Mouse (Mus musculus) adrenal gland, postnatal 25 days (tissue): ENCODE results near the gene Pik3r5. TPM values are rescaled to one million over a fixed set of nuclear protein-coding genes. Genes with fewer than 3 reads are reported as not detected.
A peak's percentile ranks its signal among the peaks of the same experiment; 100 is the strongest.

Source experiments
- DNase-seq: peaks from one replicate; pipeline ENCODE4 v3.0.0; 2021; ENCODE audit warnings: mixed read lengths
- total RNA-seq: library from RNA; stranded (reverse); gene quantifications from 2 replicates; pipeline ENCODE4 v1.2.3, GENCODE M21; 2021

Gene Pik3r5
- total RNA-seq, 1 experiment from 2014 or later, result 0.94 TPM

DNA sequence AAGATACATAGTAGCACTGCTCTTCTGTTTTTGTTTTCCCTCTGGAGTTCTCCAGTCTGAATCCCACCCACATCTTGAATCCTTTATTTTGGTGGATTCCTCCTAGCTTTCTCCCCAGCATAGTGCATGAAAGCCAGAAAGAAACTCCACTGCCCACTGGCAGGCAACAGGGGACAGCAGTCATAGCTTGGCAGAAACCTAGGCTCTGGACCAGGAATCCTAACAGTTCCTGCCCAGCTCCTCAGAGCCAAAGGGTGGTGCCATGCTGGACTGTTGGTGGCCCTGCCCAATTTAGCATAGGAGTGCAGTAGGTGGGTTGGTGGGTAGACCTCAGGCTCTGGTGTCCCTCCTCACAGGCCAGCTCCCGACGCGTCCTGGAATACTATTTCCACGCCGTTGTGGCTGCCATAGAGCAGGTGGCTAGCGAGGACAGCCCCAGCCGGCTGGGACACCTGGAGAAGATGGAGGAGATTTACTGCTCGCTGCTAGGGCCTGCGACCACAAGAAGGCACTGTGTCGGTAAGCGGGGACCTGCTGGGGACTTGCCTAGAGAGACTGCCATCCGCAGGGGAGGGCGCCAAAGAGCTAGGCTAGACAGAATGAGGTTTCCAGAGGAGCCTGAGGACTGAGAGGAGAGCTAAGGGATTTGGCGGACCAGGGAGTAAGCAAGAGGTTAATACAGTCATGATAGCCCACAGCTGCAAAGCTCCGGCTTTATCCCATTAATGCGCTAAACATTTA, 99.3 kb downstream of the Pik3r5 start:
- DNase-seq, result peak; percentile 41

DNA sequence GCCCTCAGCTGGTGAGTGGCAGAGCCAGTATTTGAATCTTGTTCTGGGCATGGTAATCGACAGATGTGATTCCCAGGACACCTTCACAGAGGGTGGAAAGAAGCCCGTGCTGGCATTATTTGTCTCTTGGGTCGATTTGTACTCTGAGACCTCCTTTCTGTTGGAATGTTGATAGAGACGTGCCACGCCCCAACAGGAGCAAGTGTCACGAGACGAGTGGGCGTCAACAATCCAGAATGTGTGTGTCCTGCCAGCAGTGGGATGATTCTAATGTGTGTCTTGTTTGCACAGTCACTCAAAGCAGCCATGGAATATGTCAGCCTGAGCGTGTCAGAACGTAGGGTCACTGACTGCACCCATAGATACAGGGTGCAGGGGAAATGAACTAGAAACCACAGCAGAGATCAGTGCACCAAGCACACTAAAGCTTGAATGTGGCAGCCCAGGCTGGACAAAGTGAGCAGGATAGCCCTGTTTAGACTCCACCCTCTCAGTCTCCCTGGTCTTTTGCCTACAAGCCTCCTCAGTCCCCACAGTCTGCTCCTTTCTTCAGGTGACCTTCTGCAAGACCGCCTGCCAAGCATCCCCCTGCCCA, 100.1 kb downstream of the Pik3r5 start:
- DNase-seq, result no peak

GRCm38 (mm10) chr11:68532773-68533172, 100.9 kb downstream of the Pik3r5 start:
- no peak for DNase-seq

- DNase-seq, result no peak
Measured at GRCm38 (mm10) chr11:68533971-68534475, 102.1 kb downstream of the Pik3r5 start.

GRCm38 (mm10) chr11:68536026-68536425, 104.1 kb downstream of the Pik3r5 start:
- DNase-seq, result no peak

DNA sequence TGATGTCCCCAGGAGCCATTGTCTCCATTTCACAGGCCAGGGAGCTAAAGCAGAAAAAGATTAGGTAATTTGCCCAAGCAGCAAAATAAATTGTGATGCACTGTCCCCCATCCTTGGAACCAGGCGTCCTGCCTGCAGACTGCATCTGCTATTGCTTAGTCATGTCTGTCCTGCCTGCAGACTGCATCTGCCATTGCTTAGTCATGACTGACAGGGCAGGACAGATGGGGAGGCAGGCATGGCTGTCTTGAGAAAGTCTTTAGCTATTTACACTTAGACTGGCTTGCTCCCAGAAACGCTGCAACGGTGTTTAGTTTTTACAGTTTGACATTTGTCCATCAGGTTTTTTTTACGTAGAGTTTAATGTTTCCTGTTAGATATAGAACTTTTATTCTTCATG, 104.5 kb downstream of the Pik3r5 start:
- DNase-seq, result no peak

GRCm38 (mm10) chr11:68539621-68540020, 107.7 kb downstream of the Pik3r5 start:
- DNase-seq, result no peak

GRCm38 (mm10) chr11:68544554-68544953, 112.6 kb downstream of the Pik3r5 start:
- peak; percentile 28 for DNase-seq

DNA sequence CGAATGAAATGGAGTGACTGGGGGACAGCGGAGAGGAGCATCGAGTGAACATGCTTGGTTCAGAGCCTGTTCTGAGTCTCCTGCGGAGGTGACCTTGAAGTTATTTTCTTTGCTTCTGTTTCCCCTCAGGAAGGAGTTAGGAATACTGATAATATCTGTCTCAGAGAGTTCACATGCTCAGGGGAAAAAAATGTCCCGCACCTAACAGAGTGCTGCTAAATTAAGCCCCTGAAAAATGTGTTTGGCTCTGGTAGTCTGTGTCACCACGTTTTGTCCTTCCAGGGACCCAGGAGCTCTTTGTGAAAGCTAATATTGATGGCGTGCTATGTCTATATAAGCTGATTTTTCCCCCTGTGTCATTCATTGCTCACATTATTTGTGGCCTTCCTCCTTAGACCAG, 113.3 kb downstream of the Pik3r5 start:
- DNase-seq, result no peak

GRCm38 (mm10) chr11:68545682-68546222, 113.8 kb downstream of the Pik3r5 start:
- DNase-seq, result no peak

Other genes starting within 250 kb of the Pik3r5 start
- 5.5 and 6.4 TPM in 2 replicates for gene Ntn1, start 31.3 kb upstream of the Pik3r5 start, total RNA-seq
- gene Pik3r6, start 70.9 kb downstream of the Pik3r5 start, total RNA-seq, result 2.2 and 2.6 TPM in 2 replicates
- 0.15 TPM in 1 of 2 replicates, not detected in the other for gene Mfsd6l, start 124.1 kb downstream of the Pik3r5 start, total RNA-seq
- gene Ccdc42, start 154.9 kb downstream of the Pik3r5 start, total RNA-seq, result not detected in 2 replicates